Mouse (Mus musculus) heart, postnatal 10 days (tissue): ENCODE measurements around the gene Limch1. TPM values are rescaled to one million over a fixed set of nuclear protein-coding genes. Genes with fewer than 3 reads are reported as not detected.

Source experiments
- DNase-seq, 2 experiments: peaks; one replicate each; pipeline ENCODE4 v3.0.0; 2021
- intact Hi-C: fragments of 180-260 bp; cut with DNase I; formaldehyde crosslinking; loops from one replicate; pipeline ENCODE4 v1.15.1; 2025
- total RNA-seq, 2 experiments: library from RNA; stranded (reverse); gene quantifications; 2 replicates each; pipeline ENCODE4 v1.2.3; 2021

The Limch1 gene
- total RNA-seq, 2 experiments from 2014 or later, result 149 to 150 TPM

DNA sequence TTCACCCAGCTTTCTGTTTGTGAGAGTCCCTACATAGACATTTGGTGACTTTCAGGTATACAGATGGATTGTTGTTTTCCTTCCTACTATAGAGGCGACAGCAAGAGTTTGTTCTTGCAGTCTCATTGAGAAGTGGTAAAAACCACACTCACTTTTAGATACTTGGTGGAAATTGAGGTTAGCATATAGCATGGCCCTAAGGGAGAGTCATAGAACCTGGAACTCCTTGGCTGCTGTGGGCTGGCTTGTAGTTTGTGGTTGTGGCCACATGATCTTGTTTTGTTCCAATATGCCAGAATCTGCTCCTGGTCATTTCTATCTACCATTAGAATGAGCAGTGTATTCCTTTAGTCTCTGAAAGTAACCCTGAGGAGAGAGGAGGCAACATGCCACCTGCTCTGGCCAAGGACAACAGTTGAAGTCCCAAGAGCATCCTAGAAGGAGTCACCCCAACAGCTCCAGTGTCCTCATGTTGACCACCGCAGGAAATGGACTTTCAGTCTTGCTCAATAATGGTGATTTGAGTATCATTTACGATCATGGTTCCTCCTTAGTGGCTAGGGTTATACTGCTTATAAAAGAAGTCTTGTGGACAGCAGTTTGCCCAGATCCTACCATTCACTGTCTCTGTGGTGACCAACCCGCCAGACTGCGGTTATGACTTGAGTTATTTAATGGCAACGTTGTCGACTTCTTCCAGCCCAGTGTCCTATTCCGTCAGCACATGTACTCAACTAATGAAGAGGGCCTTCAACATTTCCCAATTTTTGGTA, 71.7 kb downstream of the Limch1 start:
- intact Hi-C loops, result no loop called here
- DNase-seq, result no peak

DNA sequence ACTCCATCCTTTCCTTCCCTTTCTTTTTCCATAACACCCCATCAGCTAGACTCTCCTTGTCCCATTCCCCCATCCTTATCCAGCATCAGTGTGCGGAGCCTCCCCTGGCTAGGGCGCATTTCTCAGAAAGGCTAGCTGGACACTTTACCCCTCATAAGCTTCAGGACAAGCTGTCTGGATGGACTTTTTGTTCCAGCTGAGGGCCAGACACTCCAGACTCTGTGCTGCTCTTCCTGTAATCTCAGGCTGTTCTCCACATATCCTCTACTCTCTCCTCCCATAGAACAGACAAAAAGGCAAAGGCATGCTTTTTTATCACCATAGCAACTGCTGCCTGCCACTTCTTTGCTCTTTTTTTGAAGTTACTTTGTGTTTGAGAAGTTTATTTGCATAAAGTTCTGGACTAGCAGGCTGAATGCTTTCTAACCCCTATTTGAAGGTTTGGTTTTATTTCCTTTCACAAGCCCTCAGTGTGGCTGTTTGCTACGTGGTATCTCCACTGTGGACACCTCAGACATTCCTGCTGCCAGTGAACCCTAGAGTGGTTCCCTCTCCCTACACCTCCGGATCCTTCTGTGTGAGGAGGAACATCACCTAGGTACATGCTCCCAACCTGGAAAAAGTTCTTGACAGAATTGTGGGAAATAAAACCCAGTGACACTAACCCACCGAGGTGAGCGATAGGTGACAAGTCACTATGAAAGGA, 77.0 kb downstream of the Limch1 start:
- no peak for DNase-seq
- intact Hi-C loops, result no loop called here

DNA sequence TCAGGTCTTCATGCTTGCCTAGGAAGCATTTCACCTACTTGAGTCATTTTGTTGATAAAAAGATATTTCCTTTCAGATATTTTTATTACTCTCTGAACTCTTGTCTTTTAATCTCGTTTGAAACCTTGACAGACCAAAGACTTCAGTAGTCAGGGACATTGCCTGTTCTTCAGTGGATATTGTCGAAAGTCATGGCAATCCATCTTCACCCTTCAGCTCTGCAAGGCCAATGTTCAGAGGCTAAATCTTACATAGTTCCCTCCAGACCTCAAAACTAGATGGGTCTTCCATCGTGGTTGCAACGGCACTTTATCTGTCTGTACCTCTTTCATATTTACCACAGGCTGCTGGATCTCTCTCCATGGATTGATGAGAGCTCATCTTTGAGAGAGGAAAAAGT, 80.0 kb downstream of the Limch1 start:
- no peak for DNase-seq
- intact Hi-C loops, result no loop called here

DNA sequence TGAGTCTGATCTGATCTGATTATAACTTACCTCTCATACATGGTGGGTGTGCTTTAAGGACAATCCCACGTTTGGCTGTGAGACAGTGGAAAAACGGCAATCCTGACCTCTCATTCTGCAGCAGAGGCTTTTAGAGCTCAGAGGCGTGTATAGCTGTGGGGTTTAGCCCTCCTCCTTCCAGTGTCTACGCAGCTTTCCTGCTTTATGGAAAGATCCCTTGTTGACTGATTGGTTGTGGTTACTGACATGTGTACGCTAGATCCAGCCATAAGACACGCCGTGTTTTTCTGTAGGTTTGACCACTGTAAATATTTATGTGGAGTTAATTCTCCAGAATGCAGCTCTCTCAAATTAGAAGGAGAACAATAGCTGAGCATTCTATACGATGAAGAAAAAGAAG, 81.2 kb downstream of the Limch1 start:
- intact Hi-C loops, result no loop called here
- no peak for DNase-seq

DNA sequence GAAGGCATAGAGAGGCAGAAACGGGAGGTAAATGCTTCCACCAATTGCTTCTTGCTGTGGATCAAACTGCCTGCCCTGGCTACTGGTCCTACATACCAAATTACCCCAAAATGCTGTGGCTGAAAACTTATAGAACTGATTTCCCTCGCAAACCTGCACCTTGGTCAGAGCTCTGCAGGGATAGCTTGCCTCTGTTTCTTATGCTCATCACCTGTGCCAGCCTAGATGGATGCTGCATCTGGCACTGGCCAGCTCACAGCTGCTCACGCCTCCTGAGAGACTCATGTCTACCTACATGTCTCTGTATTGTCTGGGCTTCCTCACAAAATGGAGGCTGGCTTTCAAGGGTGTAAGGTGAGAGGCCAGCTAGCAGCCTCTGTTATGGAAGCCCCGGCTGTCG, 83.9 kb downstream of the Limch1 start:
- no peak for DNase-seq
- intact Hi-C loops, result no loop called here

DNA sequence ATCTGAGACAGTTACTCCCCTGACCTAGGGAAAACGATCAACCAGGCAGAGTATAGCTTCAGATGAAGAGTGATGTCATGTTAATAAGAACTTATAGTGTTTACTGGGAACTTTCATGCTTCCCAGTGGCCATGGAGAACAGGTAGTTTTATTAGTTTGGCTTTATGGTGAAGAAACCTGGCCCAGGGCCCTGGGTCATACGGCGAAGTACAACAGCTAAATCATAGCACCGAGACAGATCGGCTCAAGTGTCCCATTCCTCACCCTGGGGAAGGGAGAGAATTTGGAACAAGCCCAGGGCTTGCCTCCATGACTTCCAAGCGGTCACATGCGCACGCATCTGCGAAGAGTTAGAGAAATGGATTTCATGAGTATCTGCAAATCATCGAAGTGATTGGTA, 84.6 kb downstream of the Limch1 start:
- intact Hi-C loops, result no loop called here
- DNase-seq, result no peak

DNA sequence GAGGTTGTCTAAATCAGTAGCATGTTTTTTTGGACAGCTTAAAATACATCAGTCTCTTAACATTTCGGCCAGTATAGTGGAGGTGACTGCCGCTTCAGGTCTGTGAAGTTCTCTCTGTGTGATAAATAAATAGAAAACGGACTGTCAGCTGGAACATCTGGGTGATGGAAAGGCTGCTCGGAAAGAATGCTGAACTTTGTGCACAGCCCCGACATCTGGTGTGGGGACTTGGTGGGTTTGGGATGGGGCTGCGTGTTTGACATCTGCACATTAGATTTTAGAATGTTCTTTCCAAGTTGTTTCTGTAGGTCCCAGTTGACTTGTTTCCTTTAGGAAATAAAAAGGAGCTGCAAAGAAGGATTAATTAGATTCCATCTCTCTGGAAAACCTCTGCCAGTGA, 89.1 kb downstream of the Limch1 start:
- DNase-seq, result no peak
- intact Hi-C loops, result no loop called here

DNA sequence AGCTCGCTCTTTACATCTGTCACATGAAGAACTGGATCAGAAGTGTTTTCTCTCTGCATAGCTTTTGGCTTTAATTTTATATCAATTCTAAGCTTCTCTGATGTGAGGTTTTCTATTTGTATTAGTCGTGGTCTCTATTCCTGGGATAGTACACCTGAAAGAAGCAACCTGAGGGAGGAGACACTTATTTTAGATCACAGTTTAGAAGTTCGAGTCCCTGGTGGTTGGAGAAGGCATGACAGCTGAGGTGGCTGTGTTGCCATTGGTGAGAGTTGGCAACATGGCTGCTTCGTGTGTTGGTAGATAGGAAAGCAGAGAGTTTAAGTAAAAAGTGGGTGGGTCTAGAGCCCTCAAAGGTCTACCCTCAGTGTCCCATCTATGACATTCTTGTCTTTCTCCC, 91.3 kb downstream of the Limch1 start:
- no peak for DNase-seq
- intact Hi-C loops, result no loop called here

DNA sequence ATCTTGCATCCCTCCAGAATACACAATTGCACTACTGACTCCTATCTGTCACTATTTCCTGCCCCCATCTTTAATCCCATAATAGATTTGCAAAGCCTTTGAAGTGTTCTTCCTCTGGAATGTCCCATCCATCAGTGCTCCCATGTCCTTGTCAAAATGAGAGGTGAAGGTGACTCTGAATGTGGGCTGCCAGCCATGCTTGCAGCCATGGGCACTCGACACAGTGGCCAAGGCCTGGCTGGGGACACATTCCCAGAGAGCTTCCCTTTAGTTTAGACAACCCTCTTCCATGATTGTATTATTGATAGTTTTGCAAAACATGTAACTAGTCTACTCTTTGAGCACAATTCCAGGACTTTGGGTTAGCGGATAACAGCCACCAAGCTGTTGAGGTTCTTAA, 96.3 kb downstream of the Limch1 start:
- DNase-seq, result peak; percentile 66 to 67
- intact Hi-C loops, result no loop called here

DNA sequence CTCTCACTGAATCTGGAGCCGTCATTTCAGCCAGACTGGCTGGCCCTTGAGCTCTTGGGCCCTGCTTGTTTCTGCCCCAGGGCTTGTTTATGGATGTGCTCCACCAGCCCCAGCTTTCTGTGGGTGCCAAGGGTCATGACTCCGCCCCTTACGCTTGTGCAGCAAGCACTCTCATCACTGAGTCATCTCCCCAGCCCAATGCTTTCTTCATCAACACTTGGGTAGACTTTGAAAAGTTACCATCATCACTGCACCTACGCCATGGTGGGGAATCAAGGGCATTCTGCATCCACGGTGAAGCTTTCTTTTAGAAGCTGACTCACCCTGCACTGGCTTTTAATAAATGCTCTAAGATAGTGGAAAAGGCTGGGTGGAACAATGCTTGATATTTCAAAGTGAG, 97.1 kb downstream of the Limch1 start:
- peak in 1 of 2 experiments; percentile 36 for DNase-seq
- intact Hi-C loops, result no loop called here

DNA sequence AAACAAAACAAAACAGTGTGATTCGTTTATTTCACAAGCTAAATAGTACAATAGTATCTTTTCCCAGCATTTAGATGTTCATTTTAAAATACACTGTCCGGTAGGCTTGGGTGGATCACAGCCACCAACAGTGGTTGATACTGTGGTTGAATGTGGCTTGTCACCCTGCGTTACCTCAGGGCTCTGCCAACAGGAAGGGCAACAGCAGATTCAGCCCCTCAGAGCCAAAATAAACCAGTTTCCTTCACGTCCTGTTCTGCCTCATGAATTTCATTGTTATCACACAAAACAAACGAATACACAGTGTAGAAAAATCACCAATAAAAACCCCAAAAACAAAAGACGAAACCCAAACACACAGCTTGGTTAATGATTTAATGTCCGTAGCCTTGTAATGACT, 102.5 kb downstream of the Limch1 start:
- intact Hi-C loops, result loop anchor here (5.0 kb wide), 1 partner anchor 101 kb away; the partner anchor contains the start of gene Limch1
- peak; percentile 39 to 54 for DNase-seq

DNA sequence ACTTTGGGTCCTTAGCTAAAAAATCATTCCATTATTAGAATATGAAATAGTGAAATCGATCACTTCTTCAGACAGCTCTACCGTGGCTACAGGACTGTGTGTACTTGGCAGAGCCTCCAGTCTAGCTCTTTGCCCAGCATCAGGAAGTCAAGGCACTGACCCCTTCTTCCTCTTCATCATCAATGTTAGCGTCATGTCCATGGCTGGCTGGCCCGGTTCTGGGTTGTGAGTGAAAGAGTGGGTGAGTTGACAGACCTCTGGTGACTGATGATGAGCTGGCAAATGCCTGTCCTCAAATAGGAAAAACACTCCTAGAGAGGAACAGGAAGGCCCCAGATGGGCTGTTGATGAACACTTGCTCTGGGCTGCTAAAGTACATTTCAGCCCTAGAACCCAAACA, 103.5 kb downstream of the Limch1 start:
- intact Hi-C loops, result loop anchor here (5.0 kb wide), 1 partner anchor 102 kb away; the partner anchor contains the start of gene Limch1
- no peak for DNase-seq

DNA sequence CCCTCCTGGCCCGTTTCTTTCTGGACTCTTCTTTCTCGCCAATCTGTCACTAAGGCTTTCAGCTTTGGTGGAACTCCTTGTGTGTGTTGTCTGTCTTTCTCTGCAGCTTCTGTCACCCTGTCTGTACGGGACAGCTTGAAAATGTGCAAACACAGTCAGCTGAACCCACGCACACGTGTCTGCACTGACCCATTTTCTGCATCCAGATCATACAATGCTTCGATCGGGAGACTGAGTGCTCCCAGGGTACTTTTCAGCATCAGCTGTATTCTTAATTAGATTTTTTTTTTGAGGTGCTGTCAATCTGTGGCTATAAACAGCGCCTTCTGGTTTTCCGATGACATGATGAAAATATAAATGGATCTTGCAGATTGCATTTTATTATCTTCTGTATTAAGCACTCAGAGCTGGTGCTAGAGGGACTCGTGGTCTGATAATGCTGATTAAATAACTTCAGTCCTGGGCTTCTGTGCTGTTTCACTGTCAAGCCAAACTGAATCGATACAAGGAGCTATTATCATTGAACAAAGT, 105.2 kb downstream of the Limch1 start:
- no peak for DNase-seq
- intact Hi-C loops, result no loop called here

DNA sequence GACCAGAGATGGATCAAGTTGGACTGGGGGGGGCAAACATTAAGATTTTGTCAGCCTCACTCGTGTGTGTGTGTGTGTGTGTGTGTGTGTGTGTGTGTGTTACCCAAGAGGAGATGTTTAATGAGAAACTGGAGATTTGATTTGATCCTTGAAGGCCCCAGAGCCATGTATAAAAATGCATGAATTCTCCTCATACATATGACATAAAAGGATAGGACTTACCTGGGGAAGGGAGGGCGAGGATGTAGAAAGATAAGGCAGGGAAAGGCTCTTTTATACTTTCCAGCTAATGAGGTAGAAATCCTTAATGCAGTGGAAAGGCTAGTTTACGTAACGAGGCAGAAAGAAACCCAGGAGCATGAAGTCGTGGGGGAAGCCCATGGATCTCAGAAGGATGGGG, 106.1 kb downstream of the Limch1 start:
- intact Hi-C loops, result no loop called here

DNA sequence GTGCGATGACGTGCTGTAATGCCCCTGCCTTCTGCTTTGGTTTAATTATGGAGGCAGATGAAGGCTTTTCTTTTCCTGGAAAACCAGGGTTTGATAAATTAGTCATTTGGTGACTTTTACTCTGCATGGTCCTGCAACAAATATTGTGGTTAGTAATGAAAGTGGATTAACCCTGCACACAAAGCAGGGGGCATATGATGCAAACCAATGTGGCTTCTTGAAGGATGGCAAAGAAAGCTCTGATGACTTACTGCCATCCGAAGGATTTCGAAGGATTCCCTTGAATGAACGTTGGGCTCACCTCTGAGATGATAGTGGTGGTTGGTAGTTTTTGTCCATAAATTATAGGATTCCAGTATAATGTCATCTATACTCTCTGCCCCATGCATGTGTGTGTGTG, 108.6 kb downstream of the Limch1 start:
- intact Hi-C loops, result no loop called here
- DNase-seq, result no peak

More for the DNA sequence above, 106.1 kb downstream of the Limch1 start:
- DNase-seq, result no peak

DNA sequence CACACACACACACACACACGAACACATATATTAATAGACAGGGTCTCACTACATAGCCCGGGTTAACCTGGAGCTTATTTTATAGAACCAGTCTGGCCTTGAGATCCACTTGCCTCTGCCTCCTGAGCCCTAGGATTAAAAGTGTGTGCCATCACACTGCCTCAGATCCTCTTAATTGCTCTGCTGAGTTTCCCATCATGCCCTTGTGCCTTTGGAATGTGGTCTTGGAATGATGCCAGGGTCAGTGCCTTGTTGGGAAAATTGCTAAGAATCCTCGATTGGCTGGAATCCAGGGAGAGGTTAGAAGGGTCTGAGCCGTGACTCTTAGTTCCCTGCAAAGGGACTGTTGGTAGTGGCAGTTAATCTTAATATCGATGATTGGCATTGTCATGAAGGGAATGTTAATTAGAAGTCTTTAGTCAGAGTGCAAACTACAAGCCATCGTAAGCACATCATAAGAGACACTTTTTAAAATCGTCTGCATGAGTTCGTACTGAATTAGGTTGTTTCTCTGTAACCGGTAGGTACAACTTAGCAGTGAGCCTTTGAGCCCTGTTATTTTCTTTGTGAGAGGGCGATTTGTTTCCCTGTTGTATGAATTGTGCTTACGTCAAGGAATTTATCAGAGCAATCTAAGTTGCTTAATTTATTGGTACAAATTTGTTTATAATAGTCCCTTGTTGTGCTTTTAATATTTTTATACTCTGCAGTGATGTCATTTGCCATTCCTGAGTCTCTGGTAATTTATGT, 109.9 kb downstream of the Limch1 start:
- no peak for DNase-seq
- intact Hi-C loops, result no loop called here

DNA sequence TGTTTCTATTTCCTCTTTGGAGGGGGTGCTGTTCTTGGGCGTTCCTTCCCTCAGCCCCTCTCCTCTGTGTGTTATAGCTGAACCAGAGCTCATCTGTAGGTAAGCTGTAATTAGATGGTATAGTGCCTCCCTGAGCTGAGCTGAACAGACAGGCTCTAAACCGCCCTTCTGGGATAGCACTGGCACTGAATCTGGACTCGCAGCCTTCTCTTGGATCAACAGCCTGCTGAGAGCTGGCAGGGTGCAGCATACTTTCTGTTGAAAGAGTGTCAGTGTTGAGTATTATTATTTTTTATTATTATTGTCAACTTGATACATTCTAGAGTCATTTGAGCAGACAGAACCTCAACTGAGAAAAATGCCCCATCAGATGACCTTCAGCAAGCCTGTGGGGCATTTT, 113.9 kb downstream of the Limch1 start:
- intact Hi-C loops, result no loop called here
- no peak for DNase-seq

DNA sequence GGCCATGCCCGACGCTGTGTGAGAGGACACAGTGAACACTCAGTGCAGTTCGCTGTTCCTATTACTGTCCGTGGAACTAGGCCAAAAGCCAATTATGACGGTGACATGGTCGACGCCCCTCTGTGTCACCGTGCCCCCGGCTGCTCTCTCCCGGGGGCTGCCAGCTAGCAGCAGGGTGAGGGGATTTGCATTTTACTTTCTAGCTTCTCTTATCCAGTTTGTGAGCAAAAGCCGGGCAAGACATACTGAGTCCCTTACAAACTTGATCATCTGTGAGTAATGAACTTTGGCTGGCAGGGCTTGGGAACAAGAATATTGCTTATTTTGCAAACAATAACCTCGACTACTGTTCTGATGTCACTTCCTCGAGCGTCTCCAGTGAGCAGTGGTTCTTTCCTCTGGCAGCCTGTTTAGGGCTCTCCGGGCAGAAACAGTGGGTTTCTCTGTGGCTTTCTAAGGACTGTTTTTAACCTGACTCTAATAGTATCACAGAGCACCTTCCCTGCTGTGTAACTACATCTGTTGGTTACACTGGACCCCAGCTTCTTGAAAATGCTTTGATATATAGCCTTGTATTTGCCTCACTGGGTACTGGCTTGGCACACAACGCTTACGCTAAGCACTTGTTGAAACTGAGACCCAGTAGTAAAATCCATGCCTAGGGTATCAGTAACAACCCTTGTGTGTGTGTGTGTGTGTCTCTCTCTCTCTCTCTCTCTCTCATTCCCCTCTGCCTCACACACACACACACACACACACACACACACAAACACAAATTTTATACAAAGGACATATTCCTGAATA, 115.8 kb downstream of the Limch1 start:
- intact Hi-C loops, result no loop called here
- peak; percentile 62 to 64 for DNase-seq

DNA sequence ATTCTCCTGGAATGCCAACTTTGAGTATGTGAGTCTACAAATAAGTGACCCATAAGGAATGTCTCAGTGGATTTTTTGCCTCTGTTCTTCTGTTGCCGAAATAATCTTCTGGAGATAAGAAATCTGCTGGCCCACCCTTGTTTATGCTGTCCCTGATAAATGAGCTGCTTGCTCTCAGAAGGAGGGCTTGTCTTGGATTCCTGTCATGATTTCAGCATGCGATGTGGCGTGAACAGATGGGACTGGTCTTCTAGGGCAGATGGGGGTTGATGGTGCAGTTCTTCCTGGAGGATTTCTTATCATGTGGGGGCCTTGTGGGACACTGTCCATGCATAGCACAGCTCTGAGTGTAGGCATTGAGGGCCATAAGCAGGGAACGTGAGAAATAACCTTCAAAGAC, 116.5 kb downstream of the Limch1 start:
- no peak for DNase-seq
- intact Hi-C loops, result no loop called here

DNA sequence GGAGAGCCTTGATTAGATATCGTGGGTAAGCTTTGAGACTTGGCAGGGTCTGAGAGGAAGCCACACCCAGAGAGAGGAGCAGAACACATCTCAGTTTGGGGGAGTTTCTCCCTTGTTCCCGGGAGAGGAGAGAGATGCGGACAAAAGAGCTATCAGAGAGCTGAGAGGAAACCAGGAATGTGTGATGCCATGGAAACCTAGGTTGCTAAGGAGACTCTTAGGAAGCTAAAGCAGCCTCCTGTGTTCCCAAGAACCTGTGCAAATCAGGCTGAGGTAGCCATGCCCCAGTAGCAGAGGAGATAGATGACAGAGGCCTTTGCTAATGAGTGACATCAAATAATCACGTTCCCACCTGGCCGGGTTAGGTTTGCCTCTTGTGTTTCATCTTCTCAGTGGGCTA, 119.6 kb downstream of the Limch1 start:
- DNase-seq, result no peak
- intact Hi-C loops, result no loop called here
